ENCODE assay signal across 10 mouse cellular contexts in the genomic region with DNA sequence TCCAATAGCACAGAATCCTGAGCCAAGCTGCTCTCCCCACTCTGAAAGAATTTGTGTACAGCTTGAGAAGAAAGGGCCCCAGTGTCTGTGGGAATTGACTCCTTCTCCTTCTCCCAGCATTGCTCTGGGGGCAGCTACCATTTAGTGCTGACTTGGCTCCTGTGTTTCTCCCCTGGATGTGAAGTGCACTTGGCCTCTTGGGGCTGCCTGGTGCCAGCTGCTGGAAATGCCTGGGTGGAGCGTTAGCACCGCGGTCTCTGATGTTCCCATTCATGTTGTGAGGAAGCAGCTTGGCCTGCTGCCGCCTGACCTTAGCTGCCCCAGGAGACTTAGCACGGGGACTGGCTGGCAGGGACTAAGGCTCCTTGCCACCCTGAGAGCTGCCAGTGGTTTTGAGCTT. TPM values are rescaled to one million over a fixed set of nuclear protein-coding genes. Genes with fewer than 3 reads are reported as not detected.
DNase-seq lines count a peak whose midpoint lies in the region; ATAC-seq and TF ChIP-seq lines count a peak whose summit lies in the region.
"Had no signal": no experiment of that assay in that cellular context is flagged by ENCODE, and none has a peak within 500 bp of the region (broad histone marks: within the 10 kb centered on the region; RNA-seq: fewer than 3 reads in every experiment).

No protein-coding gene starts in this region.

- H3K36me3 ChIP-seq in hindbrain, embryonic 15.5 days = peaks cover 99% of the 10 kb centered on the region
- H3K36me3 ChIP-seq in hindbrain, embryonic 10.5 days = peaks cover 100% of the 10 kb centered on the region
- H3K36me3 ChIP-seq in hindbrain, embryonic 16.5 days (ENCODE audit: control insufficient read depth, insufficient read depth, low read length) = peaks cover 92% of the 10 kb centered on the region
- peaks cover 100% of the 10 kb centered on the region for H3K36me3 ChIP-seq in neural tube, embryonic 15.5 days
- peaks cover 100% of the 10 kb centered on the region for H3K36me3 ChIP-seq in forebrain, embryonic 10.5 days (replicated peaks)

- H3K4me1 ChIP-seq in hindbrain, embryonic 15.5 days (replicated peaks) = no peaks in the 10 kb centered on the region
- no peaks in the 10 kb centered on the region for H3K4me1 ChIP-seq in hindbrain, embryonic 10.5 days (replicated peaks)
- H3K4me1 ChIP-seq in cortical plate, adult 2 months (ENCODE audit: control insufficient read depth, insufficient read depth, low read length) = no peaks in the 10 kb centered on the region
- no peaks in the 10 kb centered on the region for H3K4me1 ChIP-seq in hindbrain, embryonic 16.5 days (ENCODE audit: control insufficient read depth, insufficient read depth, low read depth, low read length)
- H3K4me1 ChIP-seq in neural tube, embryonic 15.5 days = no peaks in the 10 kb centered on the region
- no peaks in the 10 kb centered on the region for H3K4me1 ChIP-seq in forebrain, embryonic 10.5 days
- H3K4me1 ChIP-seq: embryonic facial prominence, embryonic 13.5 days; limb, embryonic 12.5 days had no signal

- peak; percentile 80 for ATAC-seq in hindbrain, embryonic 15.5 days (ENCODE audit: low FRiP score, low read depth)
- ATAC-seq in hindbrain, embryonic 16.5 days = peak; percentile 93
- ATAC-seq in neural tube, embryonic 15.5 days (ENCODE audit: low FRiP score) = peak; percentile 59
- ATAC-seq in megakaryocyte-erythroid progenitor cell, adult 5-6 weeks (replicated peaks; ENCODE audit: low FRiP score, low TSS enrichment, poor library complexity, severe bottlenecking) = no peak

- WGBS in hindbrain, embryonic 15.5 days = 75% methylated on average over 5 of the region's 5 CpGs
- 88% methylated on average over 5 of the region's 5 CpGs for WGBS in hindbrain, embryonic 10.5 days
- WGBS in hindbrain, embryonic 16.5 days = 64% methylated on average over 5 of the region's 5 CpGs
- WGBS in neural tube, embryonic 15.5 days = 76% methylated on average over 5 of the region's 5 CpGs
- WGBS in forebrain, embryonic 10.5 days = 96% methylated on average over 5 of the region's 5 CpGs

- TF ChIP-seq POLR2A in cortical plate, adult 2 months (IDR thresholded peaks at IDR 0.05; ENCODE audit: extremely low read depth, insufficient read depth, low read length) = no peak

- peak overlapping the region; percentile 43; the same call in 1 of the 2 replicates for H3K27ac ChIP-seq in hindbrain, embryonic 15.5 days (replicated peaks)
- H3K27ac ChIP-seq in hindbrain, embryonic 10.5 days = no peak overlapping the region
- peak overlapping the region; percentile 44 for H3K27ac ChIP-seq in cortical plate, adult 2 months (ENCODE audit: insufficient read depth, low read length)
- peak overlapping the region; percentile 44; the same call in 1 of the 2 replicates for H3K27ac ChIP-seq in hindbrain, embryonic 16.5 days (ENCODE audit: low read depth, low read length)
- H3K27ac ChIP-seq in neural tube, embryonic 15.5 days (replicated peaks) = peak overlapping the region; percentile 54; the same call in 1 of the 2 replicates
- H3K27ac ChIP-seq in forebrain, embryonic 10.5 days = no peak overlapping the region
- H3K27ac ChIP-seq: embryonic facial prominence, embryonic 13.5 days; limb, embryonic 12.5 days had no signal

- DNase-seq in hindbrain, embryonic 10.5 days (ENCODE audit: low spot score) = no peak
- DNase-seq in thymus, postnatal 0 days (ENCODE audit: low spot score) = no peak
- DNase-seq in forebrain, embryonic 10.5 days (ENCODE audit: extremely low spot score, low spot score) = no peak

- no peak overlapping the region for H3K9ac ChIP-seq in hindbrain, embryonic 15.5 days
- no peak overlapping the region for H3K9ac ChIP-seq in hindbrain, embryonic 16.5 days (ENCODE audit: low read depth, low read length)
- no peak overlapping the region for H3K9ac ChIP-seq in neural tube, embryonic 15.5 days (replicated peaks)
- H3K9ac ChIP-seq: embryonic facial prominence, embryonic 13.5 days; limb, embryonic 12.5 days had no signal

- no peak overlapping the region for H3K4me3 ChIP-seq in hindbrain, embryonic 15.5 days
- H3K4me3 ChIP-seq in hindbrain, embryonic 10.5 days = no peak overlapping the region
- no peak overlapping the region for H3K4me3 ChIP-seq in cortical plate, adult 2 months (ENCODE audit: insufficient read depth, low read length)
- H3K4me3 ChIP-seq in hindbrain, embryonic 16.5 days (ENCODE audit: low read length) = no peak overlapping the region
- no peak overlapping the region for H3K4me3 ChIP-seq in neural tube, embryonic 15.5 days (replicated peaks)
- H3K4me3 ChIP-seq in forebrain, embryonic 10.5 days = no peak overlapping the region
- H3K4me3 ChIP-seq: embryonic facial prominence, embryonic 13.5 days; limb, embryonic 12.5 days had no signal

- no peaks in the 10 kb centered on the region for H3K27me3 ChIP-seq in hindbrain, embryonic 15.5 days
- H3K27me3 ChIP-seq in hindbrain, embryonic 10.5 days (ENCODE audit: insufficient read depth, poor library complexity, severe bottlenecking) = no peaks in the 10 kb centered on the region
- no peaks in the 10 kb centered on the region for H3K27me3 ChIP-seq in hindbrain, embryonic 16.5 days (replicated peaks; ENCODE audit: control insufficient read depth, insufficient read depth, low read length)
- H3K27me3 ChIP-seq in neural tube, embryonic 15.5 days (replicated peaks) = no peaks in the 10 kb centered on the region
- no peaks in the 10 kb centered on the region for H3K27me3 ChIP-seq in forebrain, embryonic 10.5 days (ENCODE audit: poor library complexity, severe bottlenecking)
- H3K27me3 ChIP-seq: embryonic facial prominence, embryonic 13.5 days; limb, embryonic 12.5 days had no signal

- no peak for TF ChIP-seq CTCF in cortical plate, adult 2 months (IDR thresholded peaks at IDR 0.05; ENCODE audit: extremely low read depth, insufficient read depth, low read length)

- no peaks in the 10 kb centered on the region for H3K9me3 ChIP-seq in hindbrain, embryonic 15.5 days
- no peaks in the 10 kb centered on the region for H3K9me3 ChIP-seq in hindbrain, embryonic 10.5 days
- no peaks in the 10 kb centered on the region for H3K9me3 ChIP-seq in hindbrain, embryonic 16.5 days (ENCODE audit: control insufficient read depth, low read length)
- no peaks in the 10 kb centered on the region for H3K9me3 ChIP-seq in neural tube, embryonic 15.5 days (replicated peaks)
- no peaks in the 10 kb centered on the region for H3K9me3 ChIP-seq in forebrain, embryonic 10.5 days
- H3K9me3 ChIP-seq: embryonic facial prominence, embryonic 13.5 days; limb, embryonic 12.5 days had no signal

- no peak overlapping the region for H3K4me2 ChIP-seq in hindbrain, embryonic 15.5 days
- H3K4me2 ChIP-seq in hindbrain, embryonic 16.5 days (ENCODE audit: low read length) = no peak overlapping the region
- no peak overlapping the region for H3K4me2 ChIP-seq in neural tube, embryonic 15.5 days
- H3K4me2 ChIP-seq: embryonic facial prominence, embryonic 13.5 days; limb, embryonic 12.5 days had no signal

RNA-seq across cellular contexts. Expression of a gene that starts 12.0 kb away (rescaled TPM):
- polyA plus RNA-seq in hindbrain, embryonic 15.5 days (2015; fragmentation: Nextera tagmentation; extraction: Ambion mirVana) = 36.3 and 38.1 TPM in 2 replicates
- 29.4 and 32.3 TPM in 2 replicates for polyA plus RNA-seq in hindbrain, embryonic 10.5 days (2016; fragmentation: Nextera tagmentation; extraction: Ambion mirVana)
- 46.7 and 49.6 TPM in 2 replicates for polyA plus RNA-seq in cortical plate, adult 2 months (2012; rRNA removed)
- 37.6 and 41.0 TPM in 2 replicates for polyA plus RNA-seq in hindbrain, embryonic 16.5 days (2015; fragmentation: Nextera tagmentation; extraction: Ambion mirVana)
- 40.2 and 40.3 TPM in 2 replicates for polyA plus RNA-seq in neural tube, embryonic 15.5 days (2015; fragmentation: Nextera tagmentation; extraction: Ambion mirVana)
- 50.1 and 58.2 TPM in 2 replicates for polyA plus RNA-seq in thymus, postnatal 0 days (2015; fragmentation: Nextera tagmentation; extraction: Ambion mirVana)
- 5.9 and 8.0 TPM in 2 replicates for total RNA-seq in megakaryocyte-erythroid progenitor cell, adult 5-6 weeks (2014; fragmentation: Nextera tagmentation)
- total RNA-seq in megakaryocyte-erythroid progenitor cell, adult 5-6 weeks (2017) = 1.8 and 2.2 TPM in 2 replicates
- polyA plus RNA-seq in forebrain, embryonic 10.5 days (2016; fragmentation: Nextera tagmentation; extraction: Ambion mirVana) = 24.4 and 25.4 TPM in 2 replicates

RNA-seq across cellular contexts. Expression of a gene that starts 14.4 kb away (rescaled TPM):
- polyA plus RNA-seq in hindbrain, embryonic 15.5 days (2015; fragmentation: Nextera tagmentation; extraction: Ambion mirVana) = 46.5 and 52.9 TPM in 2 replicates
- 92.1 and 95.3 TPM in 2 replicates for polyA plus RNA-seq in hindbrain, embryonic 10.5 days (2016; fragmentation: Nextera tagmentation; extraction: Ambion mirVana)
- polyA plus RNA-seq in cortical plate, adult 2 months (2012; rRNA removed) = 38.8 and 39.0 TPM in 2 replicates
- polyA plus RNA-seq in hindbrain, embryonic 16.5 days (2015; fragmentation: Nextera tagmentation; extraction: Ambion mirVana) = 38.7 and 52.4 TPM in 2 replicates
- 41.8 and 47.4 TPM in 2 replicates for polyA plus RNA-seq in neural tube, embryonic 15.5 days (2015; fragmentation: Nextera tagmentation; extraction: Ambion mirVana)
- polyA plus RNA-seq in thymus, postnatal 0 days (2015; fragmentation: Nextera tagmentation; extraction: Ambion mirVana) = 35.4 and 42.0 TPM in 2 replicates
- total RNA-seq in megakaryocyte-erythroid progenitor cell, adult 5-6 weeks (2014; fragmentation: Nextera tagmentation) = 74.9 and 93.2 TPM in 2 replicates
- total RNA-seq in megakaryocyte-erythroid progenitor cell, adult 5-6 weeks (2017) = 42.5 and 64.9 TPM in 2 replicates
- polyA plus RNA-seq in forebrain, embryonic 10.5 days (2016; fragmentation: Nextera tagmentation; extraction: Ambion mirVana) = 103 and 104 TPM in 2 replicates

RNA-seq across cellular contexts. Expression of a gene that starts 14.5 kb away (rescaled TPM):
- polyA plus RNA-seq in hindbrain, embryonic 15.5 days (2015; fragmentation: Nextera tagmentation; extraction: Ambion mirVana) = 8.3 and 10.0 TPM in 2 replicates
- 7.8 and 8.5 TPM in 2 replicates for polyA plus RNA-seq in hindbrain, embryonic 10.5 days (2016; fragmentation: Nextera tagmentation; extraction: Ambion mirVana)
- polyA plus RNA-seq in cortical plate, adult 2 months (2012; rRNA removed) = 19.0 and 19.1 TPM in 2 replicates
- 9.1 and 10.9 TPM in 2 replicates for polyA plus RNA-seq in hindbrain, embryonic 16.5 days (2015; fragmentation: Nextera tagmentation; extraction: Ambion mirVana)
- 7.5 and 10.0 TPM in 2 replicates for polyA plus RNA-seq in neural tube, embryonic 15.5 days (2015; fragmentation: Nextera tagmentation; extraction: Ambion mirVana)
- 2.0 and 2.2 TPM in 2 replicates for polyA plus RNA-seq in thymus, postnatal 0 days (2015; fragmentation: Nextera tagmentation; extraction: Ambion mirVana)
- 0.48 and 2.6 TPM in 2 replicates for total RNA-seq in megakaryocyte-erythroid progenitor cell, adult 5-6 weeks (2014; fragmentation: Nextera tagmentation)
- total RNA-seq in megakaryocyte-erythroid progenitor cell, adult 5-6 weeks (2017) = 0.80 and 2.9 TPM in 2 replicates
- 6.5 and 7.8 TPM in 2 replicates for polyA plus RNA-seq in forebrain, embryonic 10.5 days (2016; fragmentation: Nextera tagmentation; extraction: Ambion mirVana)

RNA-seq across cellular contexts. Expression of a gene that starts 39.6 kb away (rescaled TPM):
- polyA plus RNA-seq in hindbrain, embryonic 15.5 days (2015; fragmentation: Nextera tagmentation; extraction: Ambion mirVana) = 46.4 and 48.7 TPM in 2 replicates
- 22.0 and 25.8 TPM in 2 replicates for polyA plus RNA-seq in hindbrain, embryonic 10.5 days (2016; fragmentation: Nextera tagmentation; extraction: Ambion mirVana)
- polyA plus RNA-seq in cortical plate, adult 2 months (2012; rRNA removed) = 34.9 and 36.5 TPM in 2 replicates
- 50.0 and 52.4 TPM in 2 replicates for polyA plus RNA-seq in hindbrain, embryonic 16.5 days (2015; fragmentation: Nextera tagmentation; extraction: Ambion mirVana)
- 40.2 and 44.9 TPM in 2 replicates for polyA plus RNA-seq in neural tube, embryonic 15.5 days (2015; fragmentation: Nextera tagmentation; extraction: Ambion mirVana)
- 18.9 and 19.6 TPM in 2 replicates for polyA plus RNA-seq in thymus, postnatal 0 days (2015; fragmentation: Nextera tagmentation; extraction: Ambion mirVana)
- total RNA-seq in megakaryocyte-erythroid progenitor cell, adult 5-6 weeks (2014; fragmentation: Nextera tagmentation) = 6.6 and 8.0 TPM in 2 replicates
- total RNA-seq in megakaryocyte-erythroid progenitor cell, adult 5-6 weeks (2017) = 3.4 and 5.8 TPM in 2 replicates
- polyA plus RNA-seq in forebrain, embryonic 10.5 days (2016; fragmentation: Nextera tagmentation; extraction: Ambion mirVana) = 19.1 and 19.7 TPM in 2 replicates

RNA-seq across cellular contexts. Expression of a gene that starts 43.4 kb away (rescaled TPM):
- 4.6 and 5.3 TPM in 2 replicates for polyA plus RNA-seq in hindbrain, embryonic 15.5 days (2015; fragmentation: Nextera tagmentation; extraction: Ambion mirVana)
- polyA plus RNA-seq in hindbrain, embryonic 10.5 days (2016; fragmentation: Nextera tagmentation; extraction: Ambion mirVana) = 2.7 and 3.6 TPM in 2 replicates
- polyA plus RNA-seq in cortical plate, adult 2 months (2012; rRNA removed) = 3.8 and 5.4 TPM in 2 replicates
- 6.7 and 7.4 TPM in 2 replicates for polyA plus RNA-seq in hindbrain, embryonic 16.5 days (2015; fragmentation: Nextera tagmentation; extraction: Ambion mirVana)
- polyA plus RNA-seq in neural tube, embryonic 15.5 days (2015; fragmentation: Nextera tagmentation; extraction: Ambion mirVana) = 5.5 and 17.4 TPM in 2 replicates
- polyA plus RNA-seq in thymus, postnatal 0 days (2015; fragmentation: Nextera tagmentation; extraction: Ambion mirVana) = 37.9 and 45.8 TPM in 2 replicates
- total RNA-seq in megakaryocyte-erythroid progenitor cell, adult 5-6 weeks (2014; fragmentation: Nextera tagmentation) = 1.2 TPM in 1 of 2 replicates, not detected in the other
- 0.15 TPM in 1 of 2 replicates, not detected in the other for total RNA-seq in megakaryocyte-erythroid progenitor cell, adult 5-6 weeks (2017)
- polyA plus RNA-seq in forebrain, embryonic 10.5 days (2016; fragmentation: Nextera tagmentation; extraction: Ambion mirVana) = 1.9 and 2.6 TPM in 2 replicates

Comparison
In these comparisons a context has a peak if more than half of its experiments do, and no peak if none do; other contexts are left out.
1. H3K27ac ChIP-seq: peak in hindbrain, embryonic 15.5 days (single experiment), cortical plate, adult 2 months (single experiment), hindbrain, embryonic 16.5 days (single experiment) and neural tube, embryonic 15.5 days (single experiment); none in hindbrain, embryonic 10.5 days (single experiment) and forebrain, embryonic 10.5 days (single experiment).